Mouse (Mus musculus): ENCODE data around the gene Lyplal1.
A peak's percentile ranks its signal among the peaks of the same experiment; 100 is the strongest.

Lyplal1 gene

GRCm38 (mm10) chr1:186116701-186117488 lies at the start of gene Lyplal1:
Gene Lyplal1 (minus strand): TSS chr1:186117310.
- DNase-seq (ENCODE audit: low spot score) = peak; percentile 81

- no peak for DNase-seq (ENCODE audit: low spot score)
These were observed 46.5 kb upstream of the Lyplal1 start for GRCm38 (mm10) chr1:186163616-186164015.

- DNase-seq (ENCODE audit: low spot score) = no peak
These were observed 46.1 kb upstream of the Lyplal1 start for GRCm38 (mm10) chr1:186163206-186163605.

GRCm38 (mm10) chr1:186150376-186150775 lies 33.3 kb upstream of the Lyplal1 start:
- DNase-seq (ENCODE audit: low spot score) = no peak

GRCm38 (mm10) chr1:186145444-186145843 lies 28.3 kb upstream of the Lyplal1 start:
- no peak for DNase-seq (ENCODE audit: low spot score)

- no peak for DNase-seq (ENCODE audit: low spot score)
These were observed 23.1 kb upstream of the Lyplal1 start for GRCm38 (mm10) chr1:186140191-186140590.

- DNase-seq (ENCODE audit: low spot score) = no peak
These were observed 20.8 kb upstream of the Lyplal1 start for GRCm38 (mm10) chr1:186137873-186138272.

GRCm38 (mm10) chr1:186136636-186137380 lies 19.7 kb upstream of the Lyplal1 start:
- DNase-seq (ENCODE audit: low spot score) = no peak

- DNase-seq (ENCODE audit: low spot score) = no peak
These were observed 14.4 kb upstream of the Lyplal1 start for GRCm38 (mm10) chr1:186131465-186131864.

GRCm38 (mm10) chr1:186128940-186129339 lies 11.8 kb upstream of the Lyplal1 start:
- DNase-seq (ENCODE audit: low spot score) = no peak

GRCm38 (mm10) chr1:186126313-186126862 lies 9.3 kb upstream of the Lyplal1 start:
- no peak for DNase-seq (ENCODE audit: low spot score)

- no peak for DNase-seq (ENCODE audit: low spot score)
These were observed 6.6 kb upstream of the Lyplal1 start for GRCm38 (mm10) chr1:186123690-186124089.

- DNase-seq (ENCODE audit: low spot score) = no peak
These were observed 2.7 kb upstream of the Lyplal1 start for GRCm38 (mm10) chr1:186119856-186120255.

GRCm38 (mm10) chr1:186116086-186116600 lies 967 bp downstream of the Lyplal1 start:
- no peak for DNase-seq (ENCODE audit: low spot score)

- DNase-seq (ENCODE audit: low spot score) = no peak
These were observed 14.8 kb downstream of the Lyplal1 start for GRCm38 (mm10) chr1:186102313-186102712.

GRCm38 (mm10) chr1:186066266-186066897 lies 50.7 kb downstream of the Lyplal1 start:
- no peak for DNase-seq (ENCODE audit: low spot score)

GRCm38 (mm10) chr1:186060041-186060440 lies 57.1 kb downstream of the Lyplal1 start:
- DNase-seq (ENCODE audit: low spot score) = no peak

- DNase-seq (ENCODE audit: low spot score) = no peak
These were observed 62.9 kb downstream of the Lyplal1 start for GRCm38 (mm10) chr1:186054227-186054626.

GRCm38 (mm10) chr1:186053280-186054043 lies 63.6 kb downstream of the Lyplal1 start:
- no peak for DNase-seq (ENCODE audit: low spot score)

- DNase-seq (ENCODE audit: low spot score) = no peak
These were observed 73.2 kb downstream of the Lyplal1 start for GRCm38 (mm10) chr1:186043709-186044452.

- no peak for DNase-seq (ENCODE audit: low spot score)
These were observed 75.3 kb downstream of the Lyplal1 start for GRCm38 (mm10) chr1:186041841-186042240.

All from urinary bladder, postnatal 10 days (tissue).